Mouse (Mus musculus): ENCODE measurements at regions not wholly inside any gene's neighbourhood (a gene's known extent, or its start where the extent isn't known, plus 50 kb on each side); places are given as distances from the start of the nearest gene placed in this dataset.

- H3K4me2 ChIP-seq (replicated peaks; ENCODE audit: low read depth, low read length): no peak overlapping the region
- no peak for ATAC-seq (ENCODE audit: insufficient number of reproducible peaks, insufficient read depth, low FRiP score, low read depth)
- 59% methylated on average over 3 of the region's 3 CpGs for WGBS
- no peak overlapping the region for H3K9ac ChIP-seq (replicated peaks; ENCODE audit: low read depth, low read length)
- H3K9me3 ChIP-seq (ENCODE audit: control insufficient read depth, low read depth, low read length): no peaks in the 10 kb centered on the region
- no peaks in the 10 kb centered on the region for H3K36me3 ChIP-seq (ENCODE audit: control insufficient read depth, insufficient read depth, low read length)
- H3K27ac ChIP-seq (ENCODE audit: low read length): no peak overlapping the region
- H3K27me3 ChIP-seq (ENCODE audit: control insufficient read depth, insufficient read depth, low read length): no peaks in the 10 kb centered on the region
- no peaks in the 10 kb centered on the region for H3K4me1 ChIP-seq (ENCODE audit: control insufficient read depth, insufficient read depth, low read length)
- no peak overlapping the region for H3K4me3 ChIP-seq (ENCODE audit: low read depth, low read length)
These were observed 988.5 kb upstream of the Tenm2 start for GRCm38 (mm10) chr11:38224300-38224699.

GRCm38 (mm10) chr11:38203347-38203746 lies 967.6 kb upstream of the Tenm2 start:
- Histone ChIP-seq H3K9ac (replicated peaks; ENCODE audit: low read depth, low read length) (no peak overlapping the region), H3K27ac (ENCODE audit: low read length) (no peak overlapping the region), H3K4me3 (ENCODE audit: low read depth, low read length) (no peak overlapping the region), H3K27me3 (ENCODE audit: control insufficient read depth, insufficient read depth, low read length) (no peaks in the 10 kb centered on the region), H3K4me2 (replicated peaks; ENCODE audit: low read depth, low read length) (no peak overlapping the region), H3K9me3 (ENCODE audit: control insufficient read depth, low read depth, low read length) (no peaks in the 10 kb centered on the region), H3K36me3 (ENCODE audit: control insufficient read depth, insufficient read depth, low read length) (no peaks in the 10 kb centered on the region), H3K4me1 (ENCODE audit: control insufficient read depth, insufficient read depth, low read length) (no peaks in the 10 kb centered on the region)
- ATAC-seq (ENCODE audit: insufficient number of reproducible peaks, insufficient read depth, low FRiP score, low read depth): no peak
- WGBS: 51% methylated on average over 2 of the region's 2 CpGs

- no peaks in the 10 kb centered on the region for H3K9me3 ChIP-seq (ENCODE audit: control insufficient read depth, low read depth, low read length)
- H3K4me2 ChIP-seq (replicated peaks; ENCODE audit: low read depth, low read length): no peak overlapping the region
- WGBS: 53% methylated on average over 3 of the region's 3 CpGs
- H3K27me3 ChIP-seq (ENCODE audit: control insufficient read depth, insufficient read depth, low read length): no peaks in the 10 kb centered on the region
- no peaks in the 10 kb centered on the region for H3K4me1 ChIP-seq (ENCODE audit: control insufficient read depth, insufficient read depth, low read length)
- no peak overlapping the region for H3K27ac ChIP-seq (ENCODE audit: low read length)
- no peak overlapping the region for H3K9ac ChIP-seq (replicated peaks; ENCODE audit: low read depth, low read length)
- no peak overlapping the region for H3K4me3 ChIP-seq (ENCODE audit: low read depth, low read length)
- no peaks in the 10 kb centered on the region for H3K36me3 ChIP-seq (ENCODE audit: control insufficient read depth, insufficient read depth, low read length)
- ATAC-seq (ENCODE audit: insufficient number of reproducible peaks, insufficient read depth, low FRiP score, low read depth): no peak; the same call in 1 of the 2 replicates
These were observed 965.5 kb upstream of the Tenm2 start for GRCm38 (mm10) chr11:38201136-38201741.

- no peak for ATAC-seq (ENCODE audit: insufficient number of reproducible peaks, insufficient read depth, low FRiP score, low read depth)
- no peaks in the 10 kb centered on the region for H3K36me3 ChIP-seq (ENCODE audit: control insufficient read depth, insufficient read depth, low read length)
- H3K27me3 ChIP-seq (ENCODE audit: control insufficient read depth, insufficient read depth, low read length): no peaks in the 10 kb centered on the region
- no peak overlapping the region for H3K4me2 ChIP-seq (replicated peaks; ENCODE audit: low read depth, low read length)
- H3K4me3 ChIP-seq (ENCODE audit: low read depth, low read length): no peak overlapping the region
- no peaks in the 10 kb centered on the region for H3K4me1 ChIP-seq (ENCODE audit: control insufficient read depth, insufficient read depth, low read length)
- H3K9me3 ChIP-seq (ENCODE audit: control insufficient read depth, low read depth, low read length): no peaks in the 10 kb centered on the region
- WGBS: 67% methylated on average over 5 of the region's 5 CpGs
- no peak overlapping the region for H3K9ac ChIP-seq (replicated peaks; ENCODE audit: low read depth, low read length)
- no peak overlapping the region for H3K27ac ChIP-seq (ENCODE audit: low read length)
These were observed 958.0 kb upstream of the Tenm2 start for GRCm38 (mm10) chr11:38193719-38194118.

- no peaks in the 10 kb centered on the region for H3K36me3 ChIP-seq (ENCODE audit: control insufficient read depth, insufficient read depth, low read length)
- H3K4me1 ChIP-seq (ENCODE audit: control insufficient read depth, insufficient read depth, low read length): no peaks in the 10 kb centered on the region
- H3K9me3 ChIP-seq (ENCODE audit: control insufficient read depth, low read depth, low read length): no peaks in the 10 kb centered on the region
- H3K27ac ChIP-seq (ENCODE audit: low read length): no peak overlapping the region
- H3K4me2 ChIP-seq (replicated peaks; ENCODE audit: low read depth, low read length): no peak overlapping the region
- 62% methylated on average over 2 of the region's 2 CpGs for WGBS
- H3K9ac ChIP-seq (replicated peaks; ENCODE audit: low read depth, low read length): no peak overlapping the region
- no peaks in the 10 kb centered on the region for H3K27me3 ChIP-seq (ENCODE audit: control insufficient read depth, insufficient read depth, low read length)
- no peak for ATAC-seq (ENCODE audit: insufficient number of reproducible peaks, insufficient read depth, low FRiP score, low read depth)
- no peak overlapping the region for H3K4me3 ChIP-seq (ENCODE audit: low read depth, low read length)
These were observed 956.3 kb upstream of the Tenm2 start for GRCm38 (mm10) chr11:38191895-38192547.

- H3K9ac ChIP-seq (replicated peaks; ENCODE audit: low read depth, low read length): no peak overlapping the region
- no peaks in the 10 kb centered on the region for H3K4me1 ChIP-seq (ENCODE audit: control insufficient read depth, insufficient read depth, low read length)
- no peaks in the 10 kb centered on the region for H3K36me3 ChIP-seq (ENCODE audit: control insufficient read depth, insufficient read depth, low read length)
- 70% methylated on average over 3 of the region's 3 CpGs for WGBS
- H3K4me2 ChIP-seq (replicated peaks; ENCODE audit: low read depth, low read length): no peak overlapping the region
- no peaks in the 10 kb centered on the region for H3K27me3 ChIP-seq (ENCODE audit: control insufficient read depth, insufficient read depth, low read length)
- no peaks in the 10 kb centered on the region for H3K9me3 ChIP-seq (ENCODE audit: control insufficient read depth, low read depth, low read length)
- no peak overlapping the region for H3K4me3 ChIP-seq (ENCODE audit: low read depth, low read length)
- H3K27ac ChIP-seq (ENCODE audit: low read length): no peak overlapping the region
- ATAC-seq (ENCODE audit: insufficient number of reproducible peaks, insufficient read depth, low FRiP score, low read depth): no peak
These were observed 955.7 kb upstream of the Tenm2 start for GRCm38 (mm10) chr11:38191437-38191836.

GRCm38 (mm10) chr11:38170721-38171120 lies 935.0 kb upstream of the Tenm2 start:
- Histone ChIP-seq H3K36me3 (ENCODE audit: control insufficient read depth, insufficient read depth, low read length) (no peaks in the 10 kb centered on the region), H3K4me3 (ENCODE audit: low read depth, low read length) (no peak overlapping the region), H3K27ac (ENCODE audit: low read length) (no peak overlapping the region), H3K9ac (replicated peaks; ENCODE audit: low read depth, low read length) (no peak overlapping the region), H3K27me3 (ENCODE audit: control insufficient read depth, insufficient read depth, low read length) (no peaks in the 10 kb centered on the region), H3K9me3 (ENCODE audit: control insufficient read depth, low read depth, low read length) (no peaks in the 10 kb centered on the region), H3K4me1 (ENCODE audit: control insufficient read depth, insufficient read depth, low read length) (no peaks in the 10 kb centered on the region), H3K4me2 (replicated peaks; ENCODE audit: low read depth, low read length) (no peak overlapping the region)
- ATAC-seq (ENCODE audit: insufficient number of reproducible peaks, insufficient read depth, low FRiP score, low read depth): no peak
- WGBS: 76% methylated on average over 1 of the region's 1 CpGs

GRCm38 (mm10) chr11:38158310-38158709 lies 922.5 kb upstream of the Tenm2 start:
- ATAC-seq (ENCODE audit: insufficient number of reproducible peaks, insufficient read depth, low FRiP score, low read depth): no peak
- whole genome bisulfite sequencing: 89% methylated on average over 4 of the region's 4 CpGs
- Histone ChIP-seq H3K27ac (ENCODE audit: low read length) (no peak overlapping the region), H3K27me3 (ENCODE audit: control insufficient read depth, insufficient read depth, low read length) (no peaks in the 10 kb centered on the region), H3K36me3 (ENCODE audit: control insufficient read depth, insufficient read depth, low read length) (no peaks in the 10 kb centered on the region), H3K9ac (replicated peaks; ENCODE audit: low read depth, low read length) (no peak overlapping the region), H3K9me3 (ENCODE audit: control insufficient read depth, low read depth, low read length) (no peaks in the 10 kb centered on the region), H3K4me3 (ENCODE audit: low read depth, low read length) (no peak overlapping the region), H3K4me2 (replicated peaks; ENCODE audit: low read depth, low read length) (no peak overlapping the region), H3K4me1 (ENCODE audit: control insufficient read depth, insufficient read depth, low read length) (no peaks in the 10 kb centered on the region)

GRCm38 (mm10) chr11:38156944-38157343 lies 921.2 kb upstream of the Tenm2 start:
- Histone ChIP-seq H3K9ac (replicated peaks; ENCODE audit: low read depth, low read length) (no peak overlapping the region), H3K27ac (ENCODE audit: low read length) (no peak overlapping the region), H3K4me2 (replicated peaks; ENCODE audit: low read depth, low read length) (no peak overlapping the region), H3K27me3 (ENCODE audit: control insufficient read depth, insufficient read depth, low read length) (no peaks in the 10 kb centered on the region), H3K36me3 (ENCODE audit: control insufficient read depth, insufficient read depth, low read length) (no peaks in the 10 kb centered on the region), H3K4me1 (ENCODE audit: control insufficient read depth, insufficient read depth, low read length) (no peaks in the 10 kb centered on the region), H3K9me3 (ENCODE audit: control insufficient read depth, low read depth, low read length) (no peaks in the 10 kb centered on the region), H3K4me3 (ENCODE audit: low read depth, low read length) (no peak overlapping the region)
- ATAC-seq (ENCODE audit: insufficient number of reproducible peaks, insufficient read depth, low FRiP score, low read depth): no peak
- 82% methylated on average over 9 of the region's 9 CpGs for WGBS

Data from stomach, embryonic 14.5 days (tissue).